Mouse (Mus musculus): Measurements from ENCODE around the gene Ppp1r12a.

DNA sequence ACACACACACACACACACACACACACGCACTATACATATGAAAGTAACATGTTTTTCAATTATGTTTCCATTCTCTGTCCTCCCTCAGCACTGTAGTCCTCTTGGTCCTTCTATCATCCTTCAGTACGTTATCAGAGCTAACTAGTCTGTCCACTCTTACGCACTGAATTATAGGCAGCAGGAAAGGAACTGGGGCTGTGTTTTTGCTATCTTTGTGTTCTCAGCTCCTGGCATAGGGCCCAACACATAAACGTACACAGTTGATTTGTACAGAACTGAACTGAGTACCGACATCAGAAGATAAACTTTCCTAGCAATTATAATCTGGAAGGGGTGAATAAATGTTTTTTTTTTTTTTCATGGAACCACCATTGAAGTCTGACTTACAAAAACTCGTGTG lies 30.1 kb upstream of the Ppp1r12a start:
- TF ChIP-seq CTCF (IDR thresholded peaks at IDR 0.05; ENCODE audit: borderline replicate concordance, insufficient read depth, low read length) (no peak), POLR2A (IDR thresholded peaks at IDR 0.05; ENCODE audit: low read depth, low read length) (no peak)

Measured in embryonic fibroblast, embryonic 13.5 days (primary cell).